Mouse (Mus musculus) heart, postnatal 10 days (tissue): ENCODE measurements around the gene Fem1a. TPM values are rescaled to one million over a fixed set of nuclear protein-coding genes. Genes with fewer than 3 reads are reported as not detected.

Source experiments
- DNase-seq, 2 experiments: peaks; one replicate each; pipeline ENCODE4 v3.0.0; 2021
- intact Hi-C: fragments of 180-260 bp; cut with DNase I; formaldehyde crosslinking; loops from one replicate; pipeline ENCODE4 v1.15.1; 2025
- total RNA-seq, 2 experiments: library from RNA; stranded (reverse); gene quantifications; 2 replicates each; pipeline ENCODE4 v1.2.3; 2021

The Fem1a gene
- total RNA-seq, 2 experiments from 2014 or later: 81.5 to 94.9 TPM

DNA sequence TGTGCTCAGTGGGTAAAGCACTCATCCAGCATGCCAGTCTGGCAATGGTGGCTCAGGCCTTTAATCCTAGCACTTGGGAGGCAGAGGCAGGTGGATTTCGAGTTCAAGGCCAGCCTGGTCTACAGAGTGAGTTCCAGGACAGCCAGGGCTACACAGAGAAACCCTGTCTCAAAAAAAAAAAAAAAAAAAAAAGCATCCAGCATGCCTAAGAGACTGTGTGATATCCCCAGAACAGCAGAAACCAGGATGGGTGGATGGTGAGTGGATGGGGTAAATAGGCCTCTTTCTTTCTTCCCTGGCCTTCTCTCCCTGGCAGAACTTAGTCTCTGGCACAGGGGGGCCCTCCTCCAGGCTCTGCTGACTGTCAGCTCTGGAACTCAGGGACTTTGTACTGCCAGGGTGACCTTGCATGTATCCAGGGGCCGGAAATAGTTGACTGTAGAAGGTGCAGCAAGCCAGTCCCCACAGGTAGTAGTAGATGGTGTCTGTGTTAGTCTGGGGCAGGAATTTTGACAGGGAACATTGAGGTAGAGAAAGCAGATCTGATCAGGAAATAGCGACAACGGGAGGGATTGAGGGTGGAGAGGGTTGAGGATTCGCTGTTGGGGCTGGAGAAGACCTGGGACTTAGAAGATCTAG, 19.4 kb downstream of the Fem1a start:
- DNase-seq: peak; percentile 60 to 67
- intact Hi-C loops: loop anchor here (2.0 kb wide), 1 partner anchor 19 kb away; the partner anchor contains the start of gene Fem1a

GRCm38 (mm10) chr17:56276643-56277566, 20.3 kb downstream of the Fem1a start, which contains the start of gene Ticam1:
Gene Ticam1 (minus strand): TSS chr17:56276786.
- peak; percentile 94 to 95 for DNase-seq
- intact Hi-C loops: loop anchor here (1.0 to 2.0 kb wide), 2 partner anchors 13 to 20 kb away; partner anchors contain the start of gene Fem1a

- DNase-seq: no peak
- intact Hi-C loops: loop anchor here (1.0 to 2.0 kb wide), 2 partner anchors 13 to 21 kb away; partner anchors contain the start of gene Fem1a
These were observed 20.9 kb downstream of the Fem1a start for GRCm38 (mm10) chr17:56277567-56277893.

- no peak for DNase-seq
- intact Hi-C loops: no loop called here
These were observed 21.7 kb downstream of the Fem1a start for GRCm38 (mm10) chr17:56278340-56278739.

DNA sequence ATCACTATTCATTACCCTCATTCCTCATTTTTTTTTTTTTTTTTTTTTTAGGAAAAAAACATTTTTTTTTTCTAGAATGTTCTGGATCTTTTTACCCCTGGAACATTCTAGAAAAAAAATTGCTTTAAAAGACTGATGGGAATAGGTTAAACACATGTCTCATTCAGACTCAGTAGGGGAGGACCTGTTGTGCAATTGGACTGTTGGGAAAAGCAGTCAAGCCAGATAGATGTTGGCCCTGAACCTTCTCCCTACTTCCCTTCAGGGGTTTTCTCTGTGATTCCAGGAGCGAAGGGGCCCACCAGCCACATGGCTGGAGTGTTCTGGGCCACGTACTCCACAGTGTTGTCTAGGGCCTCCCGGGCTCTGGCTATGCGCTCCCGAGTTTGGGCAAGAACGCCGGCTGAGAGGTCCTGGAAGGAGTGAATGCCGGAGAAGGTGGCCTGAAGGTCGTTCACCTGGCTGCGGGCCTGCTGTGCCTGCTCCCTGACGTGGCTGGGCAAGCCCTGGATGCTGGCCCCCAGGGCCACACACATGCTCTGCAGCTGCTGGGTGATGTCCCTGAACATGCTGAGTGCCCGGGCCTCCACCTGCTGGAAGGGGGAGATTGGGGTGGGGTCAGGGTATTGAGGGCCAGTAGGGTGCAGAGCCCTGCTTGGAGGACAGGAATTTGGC, 23.0 kb downstream of the Fem1a start:
- DNase-seq: peak; percentile 72 to 80
- intact Hi-C loops: no loop called here

DNA sequence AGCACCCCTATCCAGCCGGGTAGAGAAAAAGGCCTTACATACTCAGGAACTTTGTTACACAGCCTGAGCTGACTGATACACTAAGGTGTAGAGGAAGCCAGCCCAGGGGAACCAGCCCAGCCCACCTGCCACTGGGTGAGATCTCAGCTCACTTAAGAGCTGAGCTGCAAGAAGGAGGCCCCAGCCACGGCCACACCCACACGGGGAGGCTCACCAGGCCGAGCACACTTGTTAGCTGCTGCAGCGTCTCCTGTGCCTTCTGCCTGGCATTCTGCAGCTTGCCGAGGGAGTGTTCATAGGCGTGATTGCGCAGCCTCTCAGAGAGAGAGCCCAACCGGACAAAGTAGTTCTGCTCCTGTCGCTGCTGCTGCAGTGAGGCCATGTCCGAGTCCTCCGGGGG, 24.6 kb downstream of the Fem1a start:
- no peak for DNase-seq
- intact Hi-C loops: no loop called here

DNA sequence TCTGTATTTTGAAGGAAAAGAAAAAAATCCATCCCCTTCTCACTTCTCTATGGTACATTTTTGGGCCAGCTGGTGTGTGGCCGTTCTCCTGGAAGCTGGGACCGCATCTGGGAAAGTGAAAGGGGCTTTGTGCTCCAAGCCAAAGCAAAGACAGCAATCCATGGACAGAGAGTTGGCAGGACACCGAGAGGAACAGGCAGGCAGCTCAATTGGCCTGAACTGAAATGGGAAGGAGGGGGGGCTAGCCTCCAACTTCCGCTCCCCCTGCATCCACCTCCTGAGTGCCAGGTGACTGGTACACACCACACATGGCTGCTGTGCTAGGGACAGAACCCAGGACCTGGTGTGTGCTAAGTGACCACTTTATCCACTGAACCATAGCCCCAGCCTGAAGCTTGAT, 26.2 kb downstream of the Fem1a start:
- no peak for DNase-seq
- intact Hi-C loops: no loop called here

DNA sequence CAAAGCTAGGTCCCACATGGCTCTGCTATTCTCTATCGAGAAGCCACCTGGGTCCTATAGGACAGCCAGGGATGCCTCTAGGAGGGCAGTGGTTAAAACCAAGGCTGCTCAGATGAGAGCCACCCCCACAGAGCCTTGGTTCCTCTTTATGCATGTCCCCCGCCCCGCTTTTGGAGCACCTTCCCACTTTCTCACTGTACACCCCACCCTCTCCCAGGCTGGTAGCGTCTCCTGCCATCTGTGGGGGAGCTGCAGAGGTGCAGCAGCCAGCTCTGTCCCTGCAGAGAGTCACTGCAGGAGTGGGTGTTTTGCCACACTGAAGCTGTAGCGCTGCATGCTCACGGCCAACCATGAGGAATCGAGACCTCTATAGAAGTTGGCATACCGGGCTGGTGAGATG, 26.7 kb downstream of the Fem1a start:
- intact Hi-C loops: no loop called here

DNA sequence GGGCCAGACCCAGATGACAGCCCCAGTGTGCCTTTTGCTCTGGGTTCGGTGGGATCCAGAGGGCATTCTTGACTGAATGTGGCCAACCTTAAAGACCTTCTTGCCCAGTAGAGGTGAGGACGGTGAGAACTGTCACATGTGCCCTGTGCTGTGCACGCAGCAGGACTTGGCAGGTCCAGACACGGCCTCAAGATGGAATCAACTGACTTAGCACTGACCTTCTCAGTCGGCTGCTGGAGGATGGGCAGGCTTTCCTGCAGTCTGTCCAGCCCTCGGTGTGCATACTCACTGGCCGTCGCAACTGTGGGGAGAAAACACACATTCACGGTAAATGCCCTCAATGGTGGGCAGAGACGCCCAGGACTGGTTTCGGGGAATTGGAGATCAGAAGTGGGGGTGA, 29.4 kb downstream of the Fem1a start:
- DNase-seq: no peak

More for the DNA sequence above, 26.7 kb downstream of the Fem1a start:
- DNase-seq: no peak

DNA sequence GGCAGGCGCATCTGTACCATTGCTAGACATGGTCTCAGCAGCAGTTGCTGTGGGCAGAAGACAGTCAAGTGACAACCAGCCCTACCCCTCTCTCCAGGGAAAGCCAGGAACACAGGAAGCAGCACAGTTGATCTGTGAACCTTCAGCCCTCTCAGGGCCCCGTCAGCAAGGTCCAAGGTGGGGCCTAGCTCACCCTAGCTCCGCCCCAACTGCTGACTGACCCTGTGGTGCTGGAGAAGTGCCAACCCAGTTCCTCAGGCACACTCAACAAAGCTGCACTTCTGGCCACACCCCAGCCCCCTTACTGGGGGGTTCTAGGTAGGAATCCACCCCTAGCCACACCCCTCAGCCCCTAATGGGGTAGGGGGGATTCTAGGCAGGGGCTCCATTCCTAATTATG, 31.2 kb downstream of the Fem1a start:
- intact Hi-C loops: no loop called here
- peak; percentile 58 to 60 for DNase-seq

More for the DNA sequence above, 29.4 kb downstream of the Fem1a start:
- intact Hi-C loops: no loop called here

DNA sequence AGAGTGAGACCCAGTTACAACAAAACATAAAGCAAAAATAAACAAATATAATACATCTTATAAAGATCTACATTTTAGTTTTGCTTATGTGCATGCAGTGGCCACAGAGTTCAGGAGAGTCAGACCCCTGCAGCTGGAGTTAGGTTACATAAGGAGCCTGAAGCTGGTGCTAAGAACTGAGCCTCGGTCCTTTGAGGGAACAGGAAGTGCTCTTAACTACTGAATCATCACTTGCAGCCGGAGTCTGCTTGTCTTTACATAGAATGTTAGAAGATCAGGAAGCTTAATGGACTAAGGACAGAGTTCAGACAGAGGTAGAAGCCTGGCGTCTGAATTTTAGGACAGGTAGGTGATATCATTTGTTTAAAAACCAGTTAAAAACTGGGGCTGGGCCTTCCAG, 32.3 kb downstream of the Fem1a start:
- intact Hi-C loops: no loop called here

GRCm38 (mm10) chr17:56289371-56290331, 33.0 kb downstream of the Fem1a start:
- peak; percentile 82 to 83 for DNase-seq
- intact Hi-C loops: loop anchor here (1.0 kb wide), 1 partner anchor 12 kb away; no protein-coding TSS in a partner anchor

More for the DNA sequence above, 32.3 kb downstream of the Fem1a start:
- no peak for DNase-seq

DNA sequence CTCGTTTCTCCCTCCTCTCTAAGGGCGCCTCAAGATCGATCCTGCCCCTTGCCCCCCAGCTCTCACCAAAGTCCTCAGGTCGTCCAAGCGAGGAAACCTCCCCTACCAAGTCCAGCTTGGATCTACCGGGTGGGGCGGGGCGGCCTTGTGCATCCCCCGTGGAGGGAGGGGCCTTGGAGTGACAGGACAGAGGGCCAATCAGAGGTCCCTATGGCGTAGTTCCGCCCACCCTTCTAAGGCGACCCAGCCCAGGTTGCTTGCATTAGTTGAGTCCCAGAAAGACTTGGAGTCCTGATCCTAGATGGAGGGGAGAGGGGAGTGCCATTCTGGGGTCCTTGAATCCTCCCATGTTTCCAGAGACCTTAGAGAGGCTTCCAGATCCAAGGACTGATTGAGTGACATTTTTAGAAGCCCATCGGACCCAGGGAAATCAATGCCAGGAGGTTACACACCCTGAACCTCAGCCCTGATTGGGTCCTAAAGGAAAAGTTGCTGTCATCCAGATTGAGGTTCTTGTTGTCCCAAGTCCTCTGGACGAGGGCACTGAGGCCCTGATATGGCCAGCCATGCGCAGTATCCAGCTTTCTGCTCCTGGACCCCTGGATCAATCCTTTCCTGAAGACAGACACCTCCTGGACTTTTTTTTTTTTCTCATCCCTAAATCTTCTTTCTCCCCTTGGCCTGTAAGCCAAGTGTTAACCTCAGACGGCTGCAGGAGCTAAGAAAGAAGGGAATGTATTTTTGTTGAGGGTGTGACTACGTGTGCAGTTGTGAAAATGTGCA, 34.0 kb downstream of the Fem1a start:
- intact Hi-C loops: loop anchor here (1.0 kb wide), 1 partner anchor 13 kb away; no protein-coding TSS in a partner anchor
- DNase-seq: peak; percentile 99

- intact Hi-C loops: no loop called here
- peak; percentile 94 for DNase-seq
These were observed 34.5 kb downstream of the Fem1a start for GRCm38 (mm10) chr17:56291171-56291511.

DNA sequence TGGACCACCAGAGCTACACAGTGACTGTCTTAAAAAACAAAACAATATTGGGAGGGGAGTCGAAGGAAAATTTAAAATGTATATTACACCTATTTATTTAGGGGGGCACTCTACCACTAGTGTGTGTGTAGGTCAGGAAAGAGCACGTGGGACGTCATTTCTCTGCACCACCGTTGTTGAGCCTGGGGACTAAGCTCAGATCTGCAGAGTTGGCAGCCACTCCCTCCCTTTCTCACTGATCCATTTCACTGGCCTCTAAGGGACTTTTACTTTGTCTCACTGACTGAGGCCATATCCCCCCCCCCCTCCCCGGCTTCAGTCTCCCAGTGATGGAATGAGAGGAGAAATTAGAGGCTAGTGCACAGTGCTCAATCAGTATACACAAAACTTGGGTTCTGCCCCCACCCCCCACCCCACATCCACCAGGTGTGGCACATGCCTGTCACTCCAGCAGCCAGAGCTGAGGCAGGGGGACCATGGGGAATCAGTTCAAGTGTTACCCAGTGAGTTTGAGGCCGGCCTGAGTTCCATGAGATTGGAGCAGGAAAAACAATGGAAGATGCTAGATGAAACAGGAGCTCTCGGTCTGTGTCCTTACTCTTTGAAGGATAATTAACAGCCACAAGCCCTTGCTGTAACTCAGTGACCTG, 35.3 kb downstream of the Fem1a start:
- peak in 1 of 2 experiments; percentile 7 for DNase-seq
- intact Hi-C loops: loop anchor here (2.0 kb wide), 1 partner anchor 59 kb away; no protein-coding TSS in a partner anchor

DNA sequence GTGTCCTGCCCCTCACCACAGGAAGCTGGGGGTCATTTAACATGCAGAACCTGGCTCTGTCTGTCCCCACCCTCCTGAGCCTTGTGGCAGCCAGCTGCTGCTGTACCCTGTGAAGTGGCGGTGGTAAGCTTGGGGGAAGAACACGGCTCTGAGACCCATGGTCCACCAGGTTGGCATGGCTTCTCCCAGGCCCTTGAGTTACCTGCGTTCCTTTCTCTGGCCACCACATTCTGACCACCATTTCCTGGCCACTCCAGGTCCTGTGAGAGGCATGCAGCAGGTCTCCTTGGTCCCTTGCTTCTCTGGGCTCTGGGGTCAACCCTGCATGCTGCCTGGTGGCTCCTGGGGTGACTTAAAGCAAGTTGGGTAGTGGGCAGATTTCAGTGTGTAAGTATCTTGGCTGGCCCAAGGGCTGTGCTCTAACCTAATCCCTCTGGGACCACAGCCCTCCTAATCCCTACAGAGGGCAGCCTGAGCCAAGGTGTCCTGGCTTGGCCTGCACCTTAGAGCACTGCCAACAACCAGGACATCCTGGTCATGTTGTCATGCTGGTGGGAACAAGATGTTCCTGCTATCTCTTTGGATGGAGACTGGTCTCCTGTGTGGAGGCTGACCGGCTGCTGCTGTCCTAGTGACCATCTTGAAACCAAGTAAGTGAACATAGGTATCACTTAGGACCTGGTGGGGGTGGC, 36.1 kb downstream of the Fem1a start, which contains the start of gene Plin3:
Plin3 (minus strand) TSS at position 343 of the 692 bp plus-strand sequence.
- peak; percentile 24 to 60 for DNase-seq
- intact Hi-C loops: loop anchor here (2.0 kb wide), 1 partner anchor 58 kb away; no protein-coding TSS in a partner anchor

DNA sequence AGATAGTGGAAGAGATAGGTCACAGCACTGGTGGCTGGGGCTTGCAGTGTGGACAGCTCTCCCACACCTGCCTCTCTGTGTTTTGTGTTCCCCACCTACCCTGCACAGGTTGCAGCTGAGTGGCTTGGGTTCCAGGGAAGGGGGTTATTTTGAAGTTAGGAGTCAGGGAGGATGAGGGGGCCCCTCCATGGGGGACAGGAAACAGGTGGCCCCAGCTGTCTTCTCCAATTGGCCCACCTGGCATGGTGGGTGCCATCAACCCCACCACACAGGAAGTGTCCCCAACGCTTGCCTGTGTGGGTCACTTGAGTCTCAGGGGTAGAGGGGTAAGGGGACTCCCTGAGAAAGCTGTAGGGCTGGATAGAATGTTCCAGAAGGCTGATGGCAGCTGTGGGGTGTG, 36.7 kb downstream of the Fem1a start:
- peak in 1 of 2 experiments; percentile 7 for DNase-seq
- intact Hi-C loops: loop anchor here (2.0 kb wide), 1 partner anchor 58 kb away; no protein-coding TSS in a partner anchor

DNA sequence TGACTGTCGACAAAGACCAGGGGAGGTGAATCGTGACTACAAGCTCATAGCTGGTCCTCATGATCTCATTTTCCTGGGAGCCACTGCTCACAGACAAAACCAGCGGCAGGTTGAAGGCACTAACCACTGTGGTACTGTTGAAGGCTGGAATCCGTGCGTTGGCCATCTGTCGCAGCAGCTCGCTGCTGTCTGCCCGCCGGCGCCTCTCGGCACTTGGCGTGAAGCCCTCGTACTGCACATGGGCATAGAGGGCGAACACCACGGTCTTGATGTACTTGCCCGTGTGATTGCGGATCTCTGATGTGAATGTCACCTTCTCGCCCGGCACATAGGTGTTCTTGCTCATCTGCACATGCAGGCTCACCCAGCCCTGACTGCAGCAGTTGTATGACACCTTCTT, 37.6 kb downstream of the Fem1a start:
- DNase-seq: peak in 1 of 2 experiments; percentile 20
- intact Hi-C loops: no loop called here
